Mouse (Mus musculus): ENCODE measurements around the gene Tipin. TPM values are rescaled to one million over a fixed set of nuclear protein-coding genes. Genes with fewer than 3 reads are reported as not detected.
"Not testable (repeated sequence)": the region's sequence is repeated elsewhere in the genome, so short reads cannot be mapped to it uniquely, and the experiment has no call there.

Tipin gene
- 10 to 100 TPM; 34.1 to 50.3 TPM for total RNA-seq (2021)
- long read RNA-seq, experiment 1, transcript Tipin-201 (8 exons, 1,211 nt): major isoform, 15 of 55 reads
- long read RNA-seq, experiment 1, partial matches to known transcripts: 7 of 55 reads
- long read RNA-seq, experiment 1, other reads (novel, unspliced or antisense): 29 of 55 reads
- long read RNA-seq, experiment 2, partial matches to known transcripts: 5 of 36 reads
- long read RNA-seq, experiment 2, other reads (novel, unspliced or antisense): 23 of 36 reads

DNA sequence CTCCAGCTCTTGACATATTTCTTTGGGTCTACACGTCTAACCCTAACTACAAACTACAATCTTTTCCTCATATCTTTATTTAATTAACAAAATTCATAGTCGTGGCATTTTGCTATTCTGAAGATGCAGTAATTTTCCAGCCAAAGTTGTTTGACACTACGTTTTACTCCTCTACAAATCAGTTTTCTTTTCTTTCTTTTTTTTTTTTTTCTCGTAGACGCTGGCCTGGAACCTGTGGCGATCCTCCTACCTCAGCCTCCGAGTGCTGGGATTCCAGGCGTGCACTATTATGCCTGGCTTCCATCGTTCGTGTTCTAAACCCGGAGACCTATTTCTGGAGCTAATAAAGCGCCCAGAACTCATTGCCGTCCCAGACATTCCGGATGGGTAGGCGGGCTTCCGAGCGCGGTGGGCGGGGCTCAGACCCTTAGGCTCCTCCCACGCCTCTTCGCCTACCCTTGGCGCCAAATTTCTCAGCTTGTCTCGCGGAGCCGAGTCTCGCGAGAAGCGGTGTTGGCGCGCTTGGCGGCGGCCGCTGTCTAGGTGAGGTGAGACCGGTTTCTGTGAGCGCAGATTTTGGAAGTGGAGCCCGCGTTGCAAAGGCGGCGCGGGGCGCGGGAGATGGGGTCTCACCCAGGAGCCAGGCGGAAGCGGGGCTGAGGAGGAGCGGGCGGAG lies at the start of gene Tipin:
Gene Tipin, plus strand, starts transcription at position 477 of the 676 bp plus-strand sequence.
- DNase-seq: peak; percentile 98

DNA sequence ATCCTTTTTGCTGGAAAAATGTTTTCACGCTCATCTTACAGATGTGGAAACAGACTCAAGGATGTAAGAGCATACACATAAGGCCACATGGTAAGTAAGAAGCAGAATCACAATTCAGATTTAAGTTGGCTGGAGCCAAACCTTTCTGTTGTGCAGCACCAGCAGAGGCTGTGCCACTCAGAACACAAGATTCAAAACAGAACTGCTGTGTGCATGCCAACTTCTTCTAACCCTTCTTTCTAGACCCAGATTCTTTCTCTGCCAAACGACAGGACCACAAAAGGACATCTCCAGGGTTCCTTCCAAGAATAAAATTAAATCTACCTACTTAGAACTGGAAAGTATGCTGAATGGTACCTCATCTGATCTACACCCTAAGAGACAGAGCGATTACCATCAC lies 49.7 kb upstream of the Tipin start:
- no peak for DNase-seq

DNA sequence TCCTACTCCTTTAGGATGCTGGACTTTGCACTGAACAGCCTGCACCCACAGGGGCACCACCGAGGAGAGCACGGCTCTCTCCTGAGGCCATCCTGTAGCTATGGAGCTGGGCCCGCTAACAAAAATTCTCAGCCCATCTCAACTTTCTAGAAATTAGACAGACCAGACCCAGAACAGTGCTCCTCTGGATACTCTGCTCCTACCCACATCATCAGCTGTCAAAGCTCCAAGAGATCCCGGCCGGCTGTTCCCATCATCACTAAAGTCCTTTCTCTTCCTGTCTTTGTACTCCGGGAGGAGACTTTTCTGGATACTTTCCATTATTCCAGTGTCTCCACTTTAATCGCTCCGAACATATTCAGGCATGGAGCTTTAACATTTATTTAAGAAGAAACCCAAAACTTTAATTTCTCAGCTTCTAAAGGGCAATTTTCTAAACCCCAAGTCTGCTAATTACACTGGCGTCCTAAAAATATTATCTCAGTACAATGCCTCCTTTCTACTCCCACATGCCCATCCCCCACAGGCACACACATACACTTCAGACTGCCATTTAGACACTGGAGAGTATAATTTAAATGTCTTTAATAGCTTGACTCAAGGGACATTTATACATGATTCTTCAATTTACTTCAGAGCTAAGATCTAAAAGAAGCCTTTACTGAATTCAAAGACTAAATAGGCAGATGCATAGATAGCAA lies 49.0 kb upstream of the Tipin start:
- DNase-seq: no peak

DNA sequence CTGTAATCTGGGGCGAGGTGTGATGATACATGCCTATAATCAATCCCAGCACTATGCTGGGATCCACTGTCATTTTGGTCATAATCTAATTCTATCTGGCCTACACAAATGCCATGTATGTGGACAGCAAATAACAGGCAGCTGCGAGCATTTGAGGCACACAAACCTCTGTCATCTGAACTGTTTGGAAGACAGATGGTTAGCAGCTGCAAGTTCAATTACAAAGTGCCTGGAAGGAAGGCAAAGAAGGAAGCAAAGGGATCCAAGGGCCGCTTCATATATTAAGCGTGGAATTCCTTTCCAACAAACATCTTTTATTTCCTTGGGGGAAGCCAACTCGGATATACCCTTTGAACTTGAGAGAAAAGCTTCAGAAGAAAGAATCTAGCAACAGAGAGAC lies 47.7 kb upstream of the Tipin start:
- DNase-seq: no peak

DNA sequence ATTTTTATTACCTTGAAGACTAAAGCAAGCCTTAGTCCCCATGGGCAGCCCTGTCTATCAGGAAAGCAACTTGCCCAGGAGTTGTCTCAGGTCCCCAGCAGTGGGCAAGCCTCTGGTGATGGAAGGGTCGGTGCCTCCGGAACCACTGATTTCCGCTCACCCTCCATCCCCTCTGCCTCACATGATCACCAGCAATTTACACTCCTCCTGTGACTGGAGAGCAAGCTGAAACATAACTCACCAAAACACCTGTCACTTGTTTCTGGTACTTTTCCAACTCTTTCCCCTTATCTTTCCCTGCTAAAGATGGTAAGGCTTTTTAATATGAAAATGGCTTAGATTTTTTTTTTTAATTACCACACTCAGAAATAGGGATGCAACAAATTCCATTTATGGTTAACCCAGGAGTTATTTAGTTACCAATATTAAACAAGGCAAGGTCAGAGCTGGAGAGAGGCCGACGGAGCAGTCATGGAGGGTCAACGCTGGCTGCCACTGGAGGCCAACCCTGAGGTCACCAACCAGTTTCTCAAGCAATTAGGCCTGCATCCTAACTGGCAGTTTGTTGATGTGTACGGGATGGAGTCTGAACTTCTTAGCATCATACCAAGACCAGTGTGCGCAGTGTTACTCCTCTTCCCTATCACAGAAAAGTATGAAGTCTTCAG lies 46.5 kb upstream of the Tipin start, which contains the start of gene Uchl4:
Gene Uchl4, plus strand, starts transcription at position 434 of the 668 bp plus-strand sequence.
- no peak for DNase-seq

DNA sequence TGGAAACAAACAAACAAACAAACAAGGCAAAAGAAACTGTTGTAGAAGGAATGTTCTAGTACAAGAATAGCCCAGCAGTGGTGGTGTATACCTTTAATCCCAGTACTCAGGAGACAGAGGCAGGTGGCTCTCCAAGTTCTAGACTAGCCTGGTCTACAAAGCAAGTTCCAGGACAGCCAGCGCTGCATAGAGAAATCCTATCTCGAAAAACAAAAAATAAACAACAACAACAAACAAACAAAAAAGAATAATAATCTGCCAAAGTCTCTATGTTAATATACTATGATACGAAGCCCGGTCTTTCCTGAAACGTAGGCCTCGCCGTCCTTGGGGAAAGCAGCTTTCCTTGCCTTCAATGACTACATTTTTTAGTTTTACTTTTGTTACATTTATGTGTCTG lies 45.3 kb upstream of the Tipin start:
- DNase-seq: no peak

DNA sequence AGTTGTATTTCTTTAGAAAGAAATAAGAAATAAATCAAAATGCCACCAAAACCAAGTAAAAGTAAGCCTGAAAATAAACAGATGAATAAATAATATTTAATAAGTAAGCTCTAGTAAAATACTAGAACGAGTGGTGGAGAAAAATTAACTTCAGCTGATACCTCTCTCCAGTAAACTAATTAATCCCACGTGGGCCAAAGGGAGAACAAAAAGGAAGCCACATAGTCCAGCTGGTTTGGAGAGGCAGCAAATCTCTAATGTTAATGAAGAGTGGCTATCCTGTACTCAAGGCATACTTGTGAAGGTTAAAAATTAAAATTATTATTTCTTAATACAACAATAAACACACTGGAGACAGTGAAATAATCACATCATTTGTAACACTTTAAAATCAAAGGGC lies 41.3 kb upstream of the Tipin start:
- DNase-seq: no peak

DNA sequence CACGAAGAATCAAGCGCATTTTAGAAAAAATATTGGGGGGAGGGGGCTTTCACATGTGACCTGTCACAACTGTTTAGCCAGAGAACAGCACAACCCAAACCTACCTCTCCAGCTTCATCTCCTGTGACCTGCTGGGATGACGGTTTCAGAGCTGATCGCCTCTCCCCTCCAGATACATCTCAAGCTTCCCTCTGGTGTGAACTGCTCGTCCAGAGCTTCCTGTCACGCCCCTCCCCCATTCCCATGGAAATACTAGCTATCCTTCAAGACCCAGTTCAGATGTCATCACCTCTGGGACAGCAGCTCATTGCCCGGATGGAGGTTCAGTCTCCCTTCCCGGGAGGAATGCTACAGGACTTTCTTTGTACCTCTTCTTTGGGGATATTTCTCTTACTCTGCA lies 40.7 kb upstream of the Tipin start:
- no peak for DNase-seq

DNA sequence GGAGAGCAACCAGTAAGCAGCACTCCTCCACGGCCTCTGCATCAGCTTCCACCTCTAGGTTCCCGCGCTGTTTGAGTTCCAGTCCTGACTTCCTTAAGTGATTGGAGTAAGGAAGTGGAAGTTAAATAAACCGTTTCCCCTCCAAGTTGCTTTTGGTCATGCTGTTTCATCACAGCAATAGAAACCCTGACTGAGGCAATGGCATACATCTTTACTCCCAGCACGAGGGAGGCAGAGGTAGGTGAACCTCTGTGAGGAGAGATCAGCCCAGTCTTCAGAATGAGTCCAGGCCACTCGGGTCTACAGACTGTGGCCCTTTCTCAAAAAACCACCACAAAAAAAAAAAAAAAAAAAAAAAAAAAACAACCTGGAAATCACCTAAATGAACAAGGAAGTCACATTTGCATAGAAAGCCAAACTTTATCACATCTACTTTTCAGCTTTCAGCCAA lies 39.0 kb upstream of the Tipin start:
- DNase-seq: no peak

DNA sequence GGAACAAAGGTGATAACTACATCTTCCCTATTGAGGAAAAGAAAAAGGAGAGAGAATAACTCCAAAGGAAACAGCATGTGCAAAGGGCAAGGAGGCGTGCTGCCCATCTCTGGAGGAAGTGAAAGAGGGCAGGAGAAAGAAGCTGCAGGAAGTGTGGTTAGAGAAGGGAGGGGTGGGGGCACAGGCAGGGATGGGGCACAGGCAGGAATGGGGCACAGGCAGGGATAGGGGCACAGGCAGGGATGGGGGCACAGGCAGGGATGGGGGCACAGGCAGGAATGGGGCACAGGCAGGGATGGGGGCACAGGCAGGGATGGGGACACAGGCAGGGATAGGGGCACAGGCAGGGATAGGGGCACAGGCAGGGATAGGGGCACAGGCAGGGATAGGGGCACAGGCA lies 32.0 kb upstream of the Tipin start:
- DNase-seq: no peak

DNA sequence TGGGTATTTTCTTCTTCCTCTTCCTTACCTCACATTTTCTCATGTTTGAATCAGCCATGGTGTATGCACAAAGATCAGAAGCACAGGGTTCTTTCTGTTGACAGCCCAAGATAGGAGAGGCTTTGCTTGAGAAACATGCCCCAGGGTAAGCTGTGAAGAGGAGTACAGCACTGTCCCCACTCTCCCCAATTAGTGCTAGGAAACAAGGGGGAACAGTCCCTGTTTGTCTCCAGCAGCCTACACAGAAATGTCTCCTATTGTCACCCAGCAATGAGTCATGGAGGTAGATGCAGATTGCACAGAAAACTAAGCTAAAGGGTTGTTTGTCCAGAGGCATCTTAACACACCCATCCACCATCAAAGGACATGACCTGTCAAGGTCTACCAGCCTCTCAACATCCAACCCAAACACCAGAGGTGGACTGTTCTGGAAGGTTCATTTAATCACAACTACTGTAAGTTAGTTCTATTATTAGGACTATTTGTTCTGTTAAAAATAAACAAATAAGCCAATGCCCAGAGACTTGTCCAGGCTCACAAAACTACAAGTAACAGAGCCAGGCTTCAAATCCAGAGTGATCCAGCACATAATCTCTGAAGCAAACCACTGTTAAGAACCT lies 31.2 kb upstream of the Tipin start:
- no peak for DNase-seq

DNA sequence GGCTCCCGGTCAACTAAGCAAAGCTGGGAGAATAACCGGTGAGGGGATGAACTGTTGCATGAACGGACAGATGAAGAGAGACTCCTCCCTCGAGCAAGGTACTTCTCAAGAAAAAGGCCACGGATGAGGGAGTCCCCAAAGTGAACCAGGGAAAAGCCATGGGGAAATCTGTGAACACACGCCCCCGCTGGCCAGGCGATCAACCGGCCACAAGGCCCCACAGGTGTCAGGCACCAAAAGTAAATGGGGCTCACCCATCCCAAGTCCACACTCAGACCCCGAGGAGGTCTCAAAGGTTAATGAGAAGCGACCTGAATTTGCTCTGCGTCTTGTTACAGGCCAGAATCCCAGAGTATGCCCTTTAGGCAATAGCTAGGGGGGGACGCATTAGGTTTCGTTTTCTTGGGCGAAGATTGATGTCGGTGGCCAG lies 28.8 kb upstream of the Tipin start:
- DNase-seq: no peak

DNA sequence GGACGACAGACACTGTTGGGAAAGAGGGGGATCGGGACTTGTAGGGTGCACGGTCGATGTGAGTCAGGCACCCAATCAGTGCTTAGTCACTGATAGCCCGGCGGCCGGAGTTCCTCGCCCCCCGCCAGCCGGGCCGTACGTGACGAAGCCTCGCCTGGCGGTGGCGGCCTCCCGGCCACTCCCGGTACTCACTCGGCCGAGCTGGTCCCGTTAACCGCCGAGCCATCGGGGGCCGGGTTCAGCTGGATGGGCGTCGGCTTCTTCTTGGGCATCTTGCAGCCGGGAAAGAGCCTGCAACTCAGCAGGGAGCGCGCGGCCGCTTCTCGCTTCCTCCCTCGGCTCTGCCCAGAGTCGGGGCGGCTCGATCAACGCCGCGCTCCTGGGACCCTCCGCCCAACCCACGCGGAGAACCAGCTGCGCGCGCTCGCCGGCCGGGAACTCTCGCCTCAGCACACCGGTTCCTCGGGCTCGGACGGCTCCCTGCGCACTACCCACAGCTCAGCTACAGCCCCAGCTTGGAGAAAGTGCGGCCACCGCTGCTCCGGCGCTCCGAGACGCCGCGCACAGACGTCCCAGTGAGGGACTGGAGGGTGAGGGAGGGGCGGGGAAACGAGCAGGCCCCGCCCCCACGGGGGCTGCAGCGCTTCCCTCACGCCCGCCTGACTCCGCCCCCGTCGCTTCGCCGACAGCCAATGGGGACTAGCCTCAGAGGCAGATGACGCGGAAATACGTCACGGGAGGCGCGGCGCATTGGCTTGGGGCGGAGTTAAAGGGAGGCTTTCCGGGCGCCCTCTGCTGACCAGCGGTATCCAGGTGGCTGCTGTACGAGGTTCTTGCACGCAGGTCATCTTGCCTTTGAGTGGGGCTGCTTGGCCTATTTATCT lies 28.1 kb upstream of the Tipin start, which contains the start of gene Map2k1:
Gene Map2k1, minus strand, starts transcription at position 611 of the 884 bp plus-strand sequence.
- DNase-seq: peak; percentile 100

DNA sequence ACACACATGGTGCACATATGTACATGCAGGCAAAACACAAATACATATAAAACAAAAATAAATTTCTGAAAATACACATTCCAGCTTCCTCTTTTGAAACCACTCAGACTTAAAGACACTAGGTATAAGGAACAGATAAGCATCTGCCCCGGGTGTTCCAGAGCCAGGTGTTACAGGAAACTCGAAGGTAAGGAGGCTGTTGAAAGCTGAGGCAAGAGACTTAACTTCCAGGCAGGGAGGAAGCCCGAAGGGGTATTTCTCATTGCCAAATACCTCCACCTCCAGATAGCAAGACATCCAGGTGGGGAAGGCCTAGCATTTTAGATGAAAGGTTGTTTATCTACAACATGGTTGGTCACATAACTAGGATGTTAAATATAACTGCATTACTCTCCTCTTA lies 26.0 kb upstream of the Tipin start:
- no peak for DNase-seq

DNA sequence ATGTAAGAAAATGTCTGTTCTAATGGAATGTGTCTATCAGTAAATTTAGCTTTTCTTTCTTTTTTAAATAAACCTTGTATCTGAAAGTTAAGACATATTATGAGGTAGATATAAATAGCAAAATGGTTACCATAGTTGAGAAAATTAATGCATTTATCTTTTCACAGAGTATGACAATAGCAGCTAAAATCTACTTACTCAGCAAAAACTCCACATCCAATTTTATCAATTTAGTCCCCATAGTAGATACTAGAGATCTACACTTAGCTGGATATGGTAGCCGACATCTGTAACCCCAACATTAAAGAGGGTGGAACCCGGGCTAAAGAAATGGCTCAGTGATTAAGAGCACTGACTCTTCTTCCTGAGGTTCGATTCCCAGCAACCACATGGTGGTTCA lies 25.2 kb upstream of the Tipin start:
- no peak for DNase-seq

DNA sequence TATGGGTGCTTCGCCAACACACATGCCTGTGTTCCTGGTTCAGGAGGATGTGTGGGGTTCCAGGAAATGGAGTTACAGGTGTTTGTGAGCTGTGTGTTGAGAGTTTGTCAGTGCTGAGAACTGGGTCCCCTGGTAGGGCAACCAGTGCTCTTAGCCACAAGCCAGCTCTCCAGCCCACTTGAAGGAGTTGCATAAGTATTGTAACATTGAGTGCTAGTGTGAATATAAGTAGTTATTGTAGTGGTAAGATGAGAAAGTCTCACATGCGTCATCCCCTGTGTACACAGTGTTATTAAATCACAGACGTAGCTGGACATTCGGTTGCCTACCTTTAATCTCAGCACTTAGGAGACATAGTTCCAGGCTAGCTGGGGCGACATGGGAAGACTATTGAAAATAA lies 21.5 kb upstream of the Tipin start:
- DNase-seq: no peak

DNA sequence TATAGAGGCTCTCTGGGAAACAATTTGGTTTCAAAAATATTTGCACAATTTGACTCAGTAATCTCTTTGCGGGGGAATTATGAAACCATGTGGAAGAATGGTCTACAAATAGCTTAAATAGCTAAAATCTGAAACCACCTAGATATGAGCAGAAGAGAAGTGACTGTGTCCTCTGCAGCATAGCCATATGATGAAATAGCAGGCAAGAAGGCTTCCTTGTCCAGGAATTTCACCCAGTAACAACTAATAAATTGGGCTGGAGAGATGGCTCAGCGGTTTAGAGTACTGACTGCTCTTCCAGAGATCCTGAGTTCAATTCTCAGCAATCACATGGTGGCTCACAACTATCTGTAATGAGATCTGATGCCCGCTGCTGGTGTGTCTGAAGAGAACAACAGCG lies 20.4 kb upstream of the Tipin start:
- no peak for DNase-seq

DNA sequence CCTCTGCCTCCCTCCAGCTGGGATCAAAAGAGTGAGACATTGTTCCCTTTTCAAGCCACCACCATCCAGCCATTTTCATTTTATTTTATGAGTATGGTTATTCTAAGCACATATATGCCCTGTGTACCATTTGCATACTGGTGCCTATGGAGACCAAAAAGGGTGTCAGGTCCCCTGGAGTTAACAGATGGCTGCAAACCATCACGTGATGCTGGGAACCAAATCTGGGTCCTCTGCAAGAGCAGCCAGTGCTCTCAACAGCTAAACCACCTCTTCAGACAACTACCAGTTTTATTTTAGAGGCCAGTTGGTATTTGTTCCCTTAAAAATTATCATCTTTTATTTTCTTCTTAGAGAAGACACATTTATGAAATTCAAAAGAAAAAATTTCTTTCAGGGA lies 16.6 kb upstream of the Tipin start:
- no peak for DNase-seq

DNA sequence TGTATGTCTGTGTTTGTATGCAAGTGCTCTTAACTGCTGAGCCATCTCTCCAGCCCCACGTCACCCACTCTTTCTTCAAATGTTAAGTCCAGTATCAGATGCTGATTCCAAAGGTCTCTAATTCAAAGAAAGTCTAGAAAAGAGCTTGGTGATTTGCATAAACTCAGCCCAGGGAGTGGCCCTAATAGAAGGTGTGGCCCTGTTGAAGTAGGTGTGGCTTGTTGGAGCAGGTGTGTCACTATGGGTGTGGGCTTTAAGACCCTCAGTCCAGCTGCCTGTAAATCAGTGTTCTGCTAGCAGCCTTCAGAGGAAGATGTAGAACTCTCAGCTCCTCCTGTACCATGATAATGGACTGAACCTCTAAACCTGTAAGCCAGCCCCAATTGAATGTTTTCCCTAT lies 14.2 kb upstream of the Tipin start:
- no peak for DNase-seq

DNA sequence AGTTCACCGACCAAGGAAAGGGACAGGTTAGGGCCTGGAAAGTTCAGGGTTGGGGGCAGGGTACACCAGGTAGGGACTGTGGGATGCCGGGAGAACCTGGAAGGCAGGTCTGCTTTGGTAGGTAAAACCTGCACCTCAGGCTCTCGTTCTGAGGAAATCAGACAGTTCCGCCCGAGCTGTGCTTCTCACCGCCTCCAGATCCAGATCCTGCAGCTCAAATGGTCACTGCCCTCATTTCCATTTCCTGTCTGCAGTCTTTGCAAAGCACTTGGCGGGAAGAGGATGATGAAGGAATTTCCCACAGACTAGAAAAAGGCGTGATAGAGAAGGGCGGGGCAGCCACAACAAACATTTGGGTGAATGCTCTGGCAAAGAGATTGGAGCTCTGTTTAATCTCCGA lies 13.2 kb upstream of the Tipin start:
- no peak for DNase-seq

DNA sequence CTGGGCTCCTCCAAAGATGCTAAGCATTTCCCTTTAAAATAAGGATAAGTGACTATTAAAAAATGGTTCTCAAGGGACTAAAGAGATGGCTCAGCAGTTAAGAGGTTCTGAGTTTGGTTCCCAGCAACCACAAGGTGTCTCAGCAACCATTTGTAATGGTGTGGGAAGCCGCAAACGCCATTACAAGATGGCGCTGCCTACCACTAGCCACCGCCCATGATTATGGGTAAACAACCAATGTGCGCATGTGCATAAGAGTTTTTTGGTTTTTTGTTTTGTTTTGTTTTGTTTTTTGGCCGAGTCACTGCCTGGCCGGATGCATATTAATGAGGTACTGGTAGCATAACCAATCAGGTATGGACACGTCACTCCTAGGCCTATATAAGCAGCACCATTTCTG lies 12.5 kb upstream of the Tipin start:
- DNase-seq: not testable (repeated sequence)
